Mouse (Mus musculus) liver, embryonic 12.5 days (tissue): Measurements from ENCODE around the gene Chac1. TPM values are rescaled to one million over a fixed set of nuclear protein-coding genes. Genes with fewer than 3 reads are reported as not detected.

Experiments
- ATAC-seq: fragments of 200-750 bp; cut with Nextera tagmentation; 2 replicates; pipeline ENCODE4 v1.8.0; 2017; ENCODE audit warnings: moderate number of reproducible peaks, mild to moderate bottlenecking, moderate library complexity
- H3K27ac ChIP-seq: fragments of 300-500 bp; sonication (generic); 2 replicates; pipeline ENCODE4 v1.5.1; 2016; ENCODE audit warnings: mild to moderate bottlenecking
- H3K27me3 ChIP-seq: fragments of 300-500 bp; sonication (generic); replicated peaks from 2 replicates; pipeline ENCODE4 v1.6.1; 2016; ENCODE audit warnings: mild to moderate bottlenecking, moderate library complexity
- H3K36me3 ChIP-seq: fragments of 300-500 bp; sonication (generic); 2 replicates; pipeline ENCODE4 v1.6.1; 2016; ENCODE audit warnings: mild to moderate bottlenecking, moderate library complexity
- H3K4me1 ChIP-seq: fragments of 300-500 bp; sonication (generic); 2 replicates; pipeline ENCODE4 v1.6.1; 2016
- H3K4me2 ChIP-seq: fragments of 300-500 bp; sonication (generic); 2 replicates; pipeline ENCODE4 v1.6.1; 2016; ENCODE audit warnings: mild to moderate bottlenecking, moderate library complexity
- H3K4me3 ChIP-seq: fragments of 300-500 bp; sonication (generic); 2 replicates; pipeline ENCODE4 v1.5.1; 2016; ENCODE audit warnings: mild to moderate bottlenecking, moderate library complexity
- H3K9ac ChIP-seq: fragments of 300-500 bp; sonication (generic); 2 replicates; pipeline ENCODE4 v1.6.1; 2016; ENCODE audit warnings: mild to moderate bottlenecking, moderate library complexity
- H3K9me3 ChIP-seq: fragments of 300-500 bp; sonication (generic); replicated peaks from 2 replicates; pipeline ENCODE4 v1.6.1; 2016; ENCODE audit warnings: mild to moderate bottlenecking, moderate library complexity
- WGBS: fragments of 180-500 bp; shearing (Covaris S2); methylation state at CpG from one replicate; pipeline ENCODE4 v1.1.7; 2016; ENCODE audit not compliant: insufficient replicate concordance; 5-methylcytosine and 5-hydroxymethylcytosine counted together
- polyA plus RNA-seq: library from polyadenylated mRNA; unstranded; fragments of >200 nt; fragmentation: Nextera tagmentation; extraction: Ambion mirVana; gene quantifications from 2 replicates; pipeline ENCODE4 v1.2.1, GENCODE M21; 2016

Chac1 gene
- polyA plus RNA-seq, 1 experiment from 2014 or later, result 1.0 TPM

- H3K27me3 ChIP-seq, result no peaks in the 10 kb centered on the region
- no peak overlapping the region for H3K4me2 ChIP-seq
- no peak overlapping the region for H3K9ac ChIP-seq
- H3K36me3 ChIP-seq, result peaks cover 76% of the 10 kb centered on the region
- H3K4me1 ChIP-seq, result no peaks in the 10 kb centered on the region
- no peak overlapping the region for H3K4me3 ChIP-seq
- H3K27ac ChIP-seq, result no peak overlapping the region
- ATAC-seq, result no peak
- no peaks in the 10 kb centered on the region for H3K9me3 ChIP-seq
- 82% methylated on average over 5 of the region's 5 CpGs for WGBS
Observed at GRCm38 (mm10) chr2:119398252-119398651, 47.2 kb downstream of the Chac1 start.

GRCm38 (mm10) chr2:119398665-119399064 is 47.6 kb downstream of the Chac1 start:
- H3K9me3 ChIP-seq, result no peaks in the 10 kb centered on the region
- H3K4me2 ChIP-seq, result no peak overlapping the region
- H3K4me3 ChIP-seq, result no peak overlapping the region
- ATAC-seq, result no peak
- no peaks in the 10 kb centered on the region for H3K27me3 ChIP-seq
- peaks cover 74% of the 10 kb centered on the region for H3K36me3 ChIP-seq
- H3K4me1 ChIP-seq, result no peaks in the 10 kb centered on the region
- WGBS, result 76% methylated on average over 1 of the region's 1 CpGs
- H3K9ac ChIP-seq, result no peak overlapping the region
- no peak overlapping the region for H3K27ac ChIP-seq

GRCm38 (mm10) chr2:119399313-119399712 is 48.3 kb downstream of the Chac1 start:
- no peak for ATAC-seq
- Histone ChIP-seq H3K9me3 (no peaks in the 10 kb centered on the region), H3K9ac (no peak overlapping the region), H3K36me3 (peaks cover 72% of the 10 kb centered on the region), H3K4me1 (no peaks in the 10 kb centered on the region), H3K27me3 (no peaks in the 10 kb centered on the region), H3K4me3 (no peak overlapping the region), H3K27ac (no peak overlapping the region), H3K4me2 (no peak overlapping the region)

Other genes with a start within 250 kb of the Chac1 start
- gene Rad51, start 238.4 kb upstream of the Chac1 start, polyA plus RNA-seq, result 49.9 and 52.3 TPM in 2 replicates
- 62.2 and 64.1 TPM in 2 replicates for gene Rmdn3, start 194.2 kb upstream of the Chac1 start, polyA plus RNA-seq
- 28.5 and 31.8 TPM in 2 replicates for gene Gchfr, start 183.5 kb upstream of the Chac1 start, polyA plus RNA-seq
- gene Gm14137, start 176.7 kb upstream of the Chac1 start, polyA plus RNA-seq, result 0.26 and 0.35 TPM in 2 replicates
- gene Zfyve19, start 142.6 kb upstream of the Chac1 start, polyA plus RNA-seq, result 27.7 and 29.9 TPM in 2 replicates
- 11.6 and 13.2 TPM in 2 replicates for gene Dnajc17, start 142.4 kb upstream of the Chac1 start, polyA plus RNA-seq
- gene Ppp1r14d, start 121.3 kb upstream of the Chac1 start, polyA plus RNA-seq, result not detected in 2 replicates
- 0.44 and 0.77 TPM in 2 replicates for gene Spint1, start 113.9 kb upstream of the Chac1 start, polyA plus RNA-seq
- 0.07 TPM in 1 of 2 replicates, not detected in the other for gene Rhov, start 80.0 kb upstream of the Chac1 start, polyA plus RNA-seq
- gene Vps18, start 62.5 kb upstream of the Chac1 start, polyA plus RNA-seq, result 9.8 and 10.3 TPM in 2 replicates
- 3.0 and 3.1 TPM in 2 replicates for gene Dll4, start 25.4 kb upstream of the Chac1 start, polyA plus RNA-seq
- 2.5 and 2.9 TPM in 2 replicates for gene Ino80, start 126.5 kb downstream of the Chac1 start, polyA plus RNA-seq
- 0.07 and 0.17 TPM in 2 replicates for gene Exd1, start 196.4 kb downstream of the Chac1 start, polyA plus RNA-seq
- gene Chp1, start 196.5 kb downstream of the Chac1 start, polyA plus RNA-seq, result 43.4 and 44.1 TPM in 2 replicates